Mouse (Mus musculus) liver, embryonic 14.5 days (tissue): Measurements from ENCODE around the gene Tpsg1.

ENCODE experiments used
- CTCF ChIP-seq: IDR thresholded peaks from 2 replicates; pipeline ENCODE4 v1.5.1; 2016; ENCODE audit warnings: antibody characterized with exemption, low read depth, control low read depth
- EP300 ChIP-seq: IDR thresholded peaks from 2 replicates; pipeline ENCODE4 v1.6.1; 2016; ENCODE audit warnings: antibody characterized with exemption, low read depth

GRCm38 (mm10) chr17:25322930-25323329, 46.1 kb upstream of the Tpsg1 start:
- TF ChIP-seq CTCF (no peak), EP300 (no peak)
